Mouse (Mus musculus): Measurements from ENCODE around the gene Olfr355.

The Olfr355 gene

DNA sequence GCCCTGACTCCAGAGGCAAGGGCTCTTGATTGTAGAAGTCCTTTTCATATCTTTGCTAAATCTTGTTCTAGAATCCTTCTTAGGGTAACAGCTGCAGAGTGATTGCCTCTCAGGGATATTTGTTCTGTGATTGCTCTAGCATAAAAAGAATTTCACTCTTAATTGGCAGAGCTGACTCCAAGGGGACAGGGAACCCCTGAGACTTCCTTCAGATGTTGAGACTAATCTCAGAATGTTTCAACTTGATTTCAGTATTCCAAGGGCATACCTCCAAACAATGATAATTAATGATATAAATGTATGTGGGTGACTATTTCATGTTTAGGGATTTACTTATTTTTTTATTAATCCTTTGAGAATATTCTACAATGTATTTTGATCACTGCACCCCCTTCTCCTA is at the start of gene Olfr355:
Gene Olfr355 (minus strand): TSS at position 101 of the 400 bp plus-strand sequence.
- DNase-seq (ENCODE audit: low read depth, low spot score) = no peak

DNA sequence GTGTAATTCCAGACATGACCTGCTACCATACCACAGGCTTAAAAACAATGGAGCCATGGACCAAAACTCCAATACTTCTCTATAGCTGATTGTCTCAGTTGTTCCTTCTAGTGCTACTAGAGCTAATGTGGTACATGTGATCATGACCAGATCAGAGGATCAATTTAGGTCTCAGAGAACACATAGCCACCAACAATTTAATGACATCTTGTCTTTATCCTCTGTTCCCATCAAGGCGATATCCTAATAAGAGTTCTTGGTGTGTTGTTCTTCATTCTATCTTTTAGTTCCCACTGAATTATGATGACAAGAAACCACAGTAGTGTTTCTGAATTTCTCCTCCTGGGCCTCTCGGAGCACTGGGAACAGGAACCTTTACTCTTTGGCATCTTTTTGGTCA is 8.1 kb upstream of the Olfr355 start, which contains the start of gene Olfr356:
Gene Olfr356 (plus strand): TSS at position 301 of the 400 bp plus-strand sequence.
- DNase-seq (ENCODE audit: low read depth, low spot score) = no peak

DNA sequence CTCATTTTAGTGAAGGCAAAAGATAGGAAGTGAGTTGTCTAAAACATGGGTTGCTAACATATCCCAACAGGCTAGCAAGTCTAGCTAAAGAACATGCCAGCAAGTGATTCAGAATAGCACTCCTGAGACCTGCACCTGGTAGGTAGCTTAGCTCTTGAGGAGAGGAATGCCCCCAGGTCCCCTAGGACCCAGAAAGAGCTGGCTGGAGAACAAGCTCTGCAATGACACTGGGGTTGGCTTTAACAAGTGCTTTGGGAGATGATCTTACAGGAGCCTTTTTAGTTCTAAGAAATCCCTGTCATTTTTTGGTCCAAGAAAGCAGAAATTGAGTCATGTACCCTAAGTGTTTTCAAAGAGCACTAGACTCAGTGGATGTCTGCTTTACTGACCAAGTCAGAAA is 23.3 kb downstream of the Olfr355 start, which contains the start of gene Olfr354:
Gene Olfr354 (plus strand): TSS at position 301 of the 400 bp plus-strand sequence.
- DNase-seq (ENCODE audit: low read depth, low spot score) = no peak

DNA sequence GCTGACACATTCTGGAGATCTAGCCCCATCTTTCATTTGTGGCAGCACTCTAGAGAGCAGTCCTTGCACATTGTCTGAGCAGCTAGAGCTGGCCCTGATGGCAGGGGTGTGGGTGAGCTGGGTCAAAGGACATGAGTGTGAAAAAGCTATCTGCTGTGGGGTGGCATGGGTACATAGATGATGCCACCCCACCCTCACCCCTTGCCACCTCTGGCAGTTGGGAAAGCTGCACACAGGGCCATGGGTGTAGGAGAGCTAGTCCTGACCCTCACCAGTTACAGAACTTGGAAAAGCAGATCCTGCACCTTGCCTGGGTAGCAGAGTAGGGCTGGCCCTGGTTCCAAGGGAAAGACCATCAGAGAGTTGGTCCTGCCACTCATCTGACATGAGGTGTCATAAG is 31.6 kb downstream of the Olfr355 start:
- DNase-seq (ENCODE audit: low read depth, low spot score) = no peak

GRCm38 (mm10) chr2:36892836-36893235 is 35.9 kb downstream of the Olfr355 start, which contains the start of gene Olfr353:
TSS of gene Olfr353 (minus strand) at chr2:36892936.
- DNase-seq (ENCODE audit: low read depth, low spot score) = no peak
